Mouse (Mus musculus) brain, embryonic 14.5 days (tissue): Measurements from ENCODE around the gene Gm44790.

Experiments
- CTCF ChIP-seq: fragments of 200-500 bp; IDR thresholded peaks from 2 replicates; pipeline ENCODE4 v1.5.1; 2012; ENCODE audit warnings: inconsistent platforms, mild to moderate bottlenecking, moderate library complexity, borderline replicate concordance; ENCODE audit not compliant: insufficient read depth, insufficient read length; ENCODE audit errors: extremely low read depth
- POLR2A ChIP-seq: fragments of 200-500 bp; IDR thresholded peaks from 2 replicates; pipeline ENCODE4 v1.6.1; 2012; ENCODE audit warnings: mild to moderate bottlenecking, inconsistent platforms, borderline replicate concordance; ENCODE audit not compliant: poor library complexity, insufficient read depth, insufficient read length, severe bottlenecking; ENCODE audit errors: extremely low read depth

GRCm38 (mm10) chr6:86419239-86419638, 7.2 kb upstream of the Gm44790 start:
- TF ChIP-seq POLR2A: no peak
- no peak for TF ChIP-seq CTCF
